Mouse (Mus musculus) mature B cell (primary cell): Measurements from ENCODE around the gene Slc45a2.
"Not testable (repeated sequence)": the region's sequence is repeated elsewhere in the genome, so short reads cannot be mapped to it uniquely, and the experiment has no call there.

ENCODE experiments used
- in situ Hi-C: fragments of 300-500 bp; cut with MboI; formaldehyde crosslinking; loops from 2 replicates; pipeline ENCODE4 v1.14.3; 2019

Gene Slc45a2

DNA sequence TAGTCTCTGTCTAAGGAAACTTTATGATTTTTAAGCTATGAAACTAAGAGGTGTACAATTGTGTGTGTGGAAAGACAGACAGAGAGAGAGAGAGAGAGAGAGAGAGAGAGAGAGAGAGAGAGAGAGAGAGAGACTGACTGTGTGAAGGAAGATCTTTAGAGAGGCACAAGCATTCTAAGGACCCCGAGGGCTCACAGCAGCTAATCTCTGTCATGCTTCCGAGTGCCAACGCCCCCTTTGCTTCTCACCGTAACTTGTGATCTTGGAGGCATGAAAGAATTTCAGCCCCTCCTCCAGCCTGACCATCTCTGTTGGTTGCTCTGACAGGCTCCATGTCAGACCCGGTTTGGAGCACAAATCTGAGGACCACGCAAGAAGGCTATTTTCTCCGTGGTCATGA, at the start of gene Slc45a2:
TSS of gene Slc45a2 (plus strand) at position 301 of the 400 bp plus-strand sequence.
- in situ Hi-C loops, result no loop called here

DNA sequence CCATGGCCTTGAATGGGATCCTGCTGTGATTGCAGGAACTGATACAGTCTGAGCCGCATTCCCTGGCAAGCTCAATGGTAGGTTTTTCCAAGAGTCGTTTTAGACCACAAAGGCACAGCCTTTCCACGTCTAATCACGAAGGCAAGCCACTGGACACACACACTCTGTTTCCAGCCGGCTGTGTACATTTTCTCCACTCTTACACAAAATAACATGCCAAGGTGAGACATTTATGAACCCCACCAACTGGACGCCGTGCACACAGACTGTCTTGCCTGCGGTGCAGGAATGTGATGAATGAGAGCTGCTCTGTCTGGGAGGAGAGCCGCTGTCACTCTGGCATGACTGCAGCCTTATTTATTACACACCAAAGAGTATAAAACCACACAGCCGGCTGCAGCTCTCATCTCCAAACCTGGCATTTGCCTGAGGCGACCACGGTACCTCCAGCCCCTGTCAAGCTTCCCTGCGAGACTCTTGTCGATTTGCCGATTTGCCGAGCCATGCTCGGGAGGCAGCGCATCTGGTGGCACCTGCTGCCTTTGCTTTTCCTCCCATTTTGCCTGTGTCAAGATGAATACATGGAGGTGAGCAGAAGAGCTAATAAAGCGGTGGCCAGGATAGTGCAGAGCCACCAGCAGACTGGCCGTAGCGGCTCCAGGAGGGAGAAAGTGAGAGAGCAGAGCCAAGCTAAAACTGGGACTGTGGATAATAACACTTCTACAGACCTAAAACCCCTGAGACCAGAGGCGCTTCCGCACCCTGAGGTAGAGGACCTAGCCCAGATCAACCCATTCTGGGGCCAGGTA, 48.4 kb upstream of the Slc45a2 start, which contains the start of gene C1qtnf3:
TSS of gene C1qtnf3 (plus strand) at position 382 of the 809 bp plus-strand sequence.
- in situ Hi-C loops, result no loop called here

DNA sequence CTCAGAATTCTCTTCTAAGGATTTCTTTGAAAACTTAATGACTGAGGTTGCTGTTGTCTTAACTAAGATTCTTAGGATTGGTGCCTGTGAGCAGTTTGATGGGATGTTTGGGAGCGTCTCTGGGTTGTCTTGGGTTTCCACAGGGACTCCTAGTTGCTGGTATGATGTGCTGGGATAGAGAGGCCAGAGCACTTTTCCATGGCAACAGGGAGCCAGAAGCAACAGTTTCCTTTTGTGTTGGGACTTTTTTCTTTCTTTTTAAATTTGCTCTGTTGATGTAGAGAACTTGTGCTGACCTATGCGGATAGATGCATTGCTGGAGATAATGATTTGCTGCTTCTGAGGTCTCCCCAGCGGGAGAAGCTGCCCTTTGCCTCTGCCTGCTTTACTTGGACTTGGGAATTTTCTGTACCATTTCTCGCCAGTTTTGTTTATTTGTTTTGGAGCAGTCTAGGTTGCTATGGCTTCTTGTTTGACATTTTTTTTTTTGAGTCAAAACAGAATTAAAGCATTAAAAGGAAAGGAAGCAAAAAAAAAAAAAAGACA, 47.7 kb upstream of the Slc45a2 start:
- in situ Hi-C loops, result no loop called here

DNA sequence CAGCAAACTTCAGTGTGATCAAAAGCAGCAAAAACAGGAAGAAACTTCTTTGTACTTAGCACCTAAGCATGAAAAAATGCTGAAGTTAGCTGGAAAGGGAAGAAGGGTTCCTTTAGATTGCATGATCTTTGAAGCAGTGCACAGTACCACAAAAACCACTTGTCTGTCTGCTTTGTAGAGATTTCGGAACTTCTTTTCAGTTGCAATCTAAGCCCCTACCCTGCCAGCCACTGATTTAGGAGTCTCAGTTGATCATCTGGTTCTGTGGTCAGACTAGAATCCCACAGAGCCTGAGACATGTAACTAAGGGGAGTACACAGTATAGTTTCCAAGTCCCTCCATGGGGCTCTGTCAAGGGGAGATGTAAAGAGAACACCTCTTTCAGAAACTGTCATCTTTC, 47.1 kb upstream of the Slc45a2 start:
- in situ Hi-C loops, result no loop called here

DNA sequence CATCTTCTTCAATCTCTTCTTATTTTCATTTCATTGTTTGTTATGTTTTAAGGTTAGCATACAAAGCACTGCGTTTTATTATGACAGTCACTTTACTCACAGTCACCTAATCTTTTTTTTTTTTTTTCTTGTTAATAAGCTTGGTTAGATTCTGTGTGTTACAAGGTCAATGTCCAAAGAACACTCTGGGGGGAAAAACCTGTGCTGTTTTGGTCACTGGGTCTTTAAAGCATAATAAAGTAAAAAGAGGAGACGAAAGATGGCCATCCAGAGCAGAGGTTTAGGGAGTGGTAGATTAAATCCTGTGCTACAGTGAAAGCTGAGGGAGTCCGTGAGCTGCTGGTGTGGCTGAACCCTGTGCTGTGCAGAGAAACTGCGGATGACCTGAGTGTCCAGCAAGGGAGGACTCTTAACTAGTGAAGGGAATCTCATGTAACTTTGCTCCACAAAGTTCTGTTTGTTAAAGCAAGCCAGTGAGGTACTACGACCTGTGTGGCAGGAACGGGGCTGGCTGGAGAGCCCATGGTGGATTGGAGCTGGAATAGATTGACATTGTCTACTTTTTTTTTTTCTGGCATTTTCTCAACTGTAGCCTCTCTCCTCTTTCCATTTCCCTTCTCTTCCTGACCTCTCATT, 46.0 kb upstream of the Slc45a2 start:
- in situ Hi-C loops, result no loop called here

DNA sequence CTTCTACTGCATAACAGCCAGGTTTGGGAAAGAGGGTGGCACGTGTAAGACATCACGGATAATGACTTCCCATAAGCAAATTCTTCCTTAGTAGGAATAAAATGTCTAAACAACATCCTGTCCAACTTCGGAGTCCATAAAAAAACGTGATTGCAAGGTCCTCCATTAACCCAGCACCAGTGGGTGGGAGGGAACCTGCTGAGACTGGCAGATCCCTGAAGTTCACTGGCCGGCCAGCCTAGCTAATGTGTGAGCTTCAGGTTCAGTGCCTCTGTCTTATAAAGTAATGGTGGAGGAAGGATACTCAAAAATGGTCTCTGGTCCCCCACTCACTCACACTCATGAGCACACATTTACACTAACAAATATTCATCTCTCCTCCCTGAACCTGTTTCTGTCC, 45.4 kb upstream of the Slc45a2 start:
- in situ Hi-C loops, result no loop called here

DNA sequence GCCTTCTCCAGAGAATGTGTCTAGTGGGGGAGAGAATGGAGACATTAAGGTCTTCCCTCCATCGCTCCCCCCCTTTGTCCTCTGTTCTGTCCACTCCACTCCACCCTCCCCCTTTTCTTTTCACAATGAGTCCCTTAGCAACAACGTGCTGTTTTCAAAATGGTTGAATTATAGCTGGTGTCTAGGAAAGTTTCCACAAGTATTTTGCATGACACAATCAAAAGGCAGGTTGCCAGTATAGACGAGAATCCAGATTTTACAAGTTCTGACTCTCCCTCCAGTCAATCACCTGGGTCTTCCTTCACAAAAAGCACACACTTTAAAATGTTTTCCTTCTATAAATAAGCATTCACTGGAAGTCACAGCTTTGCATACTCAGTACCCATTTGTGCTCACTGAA, 43.8 kb upstream of the Slc45a2 start:
- in situ Hi-C loops, result no loop called here

DNA sequence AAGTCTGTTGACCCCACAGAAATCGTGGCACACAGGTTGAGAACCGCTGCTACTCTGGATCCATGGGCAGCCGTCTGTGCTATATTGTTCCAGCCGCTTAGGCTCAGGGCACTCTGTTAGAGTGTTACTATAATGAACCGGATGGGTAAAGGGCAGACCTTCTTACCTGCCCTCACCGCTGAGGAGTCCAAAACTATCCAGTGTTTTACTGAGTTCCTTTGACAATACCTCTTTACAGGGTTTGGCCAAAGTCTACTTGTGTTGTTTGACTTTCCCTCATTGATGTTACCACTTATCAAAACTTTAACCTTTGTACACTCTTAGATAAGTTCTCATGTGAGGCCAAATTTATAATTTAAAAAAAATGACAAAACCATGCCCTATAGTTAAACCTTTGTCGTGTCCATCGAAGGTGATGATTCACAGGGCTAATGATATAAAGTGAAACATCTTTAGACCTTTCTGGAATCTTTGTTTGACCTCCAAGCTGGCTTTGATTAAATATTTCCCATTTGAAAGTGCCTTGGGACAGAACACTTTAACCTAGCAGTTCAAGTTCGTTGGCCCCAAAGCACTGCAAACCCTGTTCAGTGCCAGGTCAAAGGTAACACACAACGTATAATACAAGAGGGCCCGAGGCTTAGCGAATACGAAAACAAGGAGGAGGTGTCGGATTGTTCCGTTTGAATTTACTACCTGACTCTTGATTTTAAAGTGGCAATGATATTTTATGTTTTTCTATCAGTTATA, 41.1 kb upstream of the Slc45a2 start:
- in situ Hi-C loops, result no loop called here

DNA sequence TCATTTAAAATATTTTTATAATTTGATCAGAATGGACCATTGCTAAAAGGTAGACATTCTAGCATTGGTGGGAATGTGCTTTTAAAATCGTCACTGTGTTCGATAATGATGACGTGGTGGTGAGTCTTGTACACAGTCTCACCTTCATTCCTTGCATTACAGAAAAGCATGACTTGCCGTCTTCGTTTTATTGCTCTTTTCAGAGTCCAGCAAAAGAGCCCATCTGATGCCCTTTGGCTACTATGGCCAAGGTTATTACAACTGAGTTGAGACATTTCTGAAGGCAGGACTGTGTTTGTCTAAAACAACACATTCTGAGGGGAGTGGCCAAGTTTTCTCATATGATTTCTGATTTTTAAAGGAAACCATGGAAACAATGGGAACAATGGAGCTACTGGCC, 40.3 kb upstream of the Slc45a2 start:
- in situ Hi-C loops, result no loop called here

DNA sequence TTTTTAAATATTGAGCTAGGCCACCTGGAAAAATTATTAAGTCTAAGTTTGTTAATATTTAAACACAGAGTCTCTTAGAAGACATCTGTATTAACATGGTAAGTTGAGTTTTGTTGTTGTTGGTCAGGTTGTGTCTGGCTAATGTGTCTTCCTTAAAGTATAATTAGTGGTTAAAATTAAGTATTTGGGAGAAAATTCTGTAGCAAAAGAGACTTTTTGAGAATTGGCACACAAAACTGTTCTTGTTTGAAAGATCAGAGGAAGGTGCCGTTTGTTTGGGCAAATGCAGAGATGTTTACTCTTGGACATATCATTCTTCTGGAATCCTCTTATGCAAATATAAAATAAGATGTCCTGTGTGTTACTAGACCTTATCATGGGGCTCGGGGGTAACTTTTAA, 37.9 kb upstream of the Slc45a2 start:
- in situ Hi-C loops, result no loop called here

DNA sequence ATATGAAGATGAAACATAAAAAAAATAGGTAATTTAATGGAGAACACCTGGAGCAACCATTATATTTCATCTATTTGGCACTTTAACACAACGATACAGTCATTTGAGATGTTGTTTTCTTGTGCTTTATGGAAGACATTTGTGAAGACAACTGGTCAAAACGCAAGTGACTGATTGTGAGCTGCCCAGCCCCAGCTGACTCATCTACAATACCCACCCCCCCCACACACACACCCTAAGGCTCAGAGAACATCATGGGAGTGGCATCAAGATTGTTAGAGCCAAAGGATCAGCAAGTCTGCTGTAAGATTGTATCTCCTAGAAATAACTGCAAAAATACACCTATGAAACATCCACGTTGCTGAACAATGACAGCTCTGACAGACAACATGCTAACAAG, 31.1 kb upstream of the Slc45a2 start:
- in situ Hi-C loops, result no loop called here

DNA sequence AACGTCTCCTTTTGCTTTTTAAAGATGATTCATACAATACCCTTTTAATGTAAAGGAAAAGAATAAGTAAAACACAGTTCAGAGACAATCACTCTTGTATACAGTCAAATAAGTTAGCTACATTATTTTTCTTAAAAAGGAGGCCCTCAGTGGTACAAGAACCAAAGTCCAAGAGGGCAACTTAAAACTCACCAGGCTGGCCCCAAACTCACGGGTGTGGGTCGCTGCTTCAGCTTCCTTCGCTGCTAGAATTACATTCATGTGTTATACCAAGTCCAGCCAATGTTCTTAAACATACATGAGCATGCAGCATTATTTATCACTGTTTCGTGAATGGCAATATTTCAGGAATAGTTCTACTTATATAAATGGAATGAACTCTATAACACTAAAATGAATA, 29.7 kb upstream of the Slc45a2 start:
- in situ Hi-C loops, result no loop called here

DNA sequence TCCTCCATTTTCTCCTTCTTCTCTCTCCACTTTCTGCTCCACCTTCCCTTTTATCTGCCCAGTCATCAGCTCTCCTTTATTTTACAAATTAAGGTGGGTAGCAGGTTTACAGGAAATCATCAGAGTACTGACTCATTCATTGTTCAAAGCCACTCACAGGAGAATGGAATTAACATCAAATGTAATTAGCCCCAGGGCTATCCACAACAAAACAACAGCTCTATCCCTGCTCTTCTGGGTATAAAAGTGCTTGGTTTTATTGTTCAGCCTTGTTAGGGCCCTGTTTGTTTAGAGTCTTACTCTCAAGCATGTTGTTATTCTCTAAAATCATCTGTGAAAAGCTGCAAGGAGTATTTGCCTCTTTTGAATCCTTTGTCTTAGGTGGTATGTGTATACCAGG, 23.4 kb upstream of the Slc45a2 start:
- in situ Hi-C loops, result no loop called here

DNA sequence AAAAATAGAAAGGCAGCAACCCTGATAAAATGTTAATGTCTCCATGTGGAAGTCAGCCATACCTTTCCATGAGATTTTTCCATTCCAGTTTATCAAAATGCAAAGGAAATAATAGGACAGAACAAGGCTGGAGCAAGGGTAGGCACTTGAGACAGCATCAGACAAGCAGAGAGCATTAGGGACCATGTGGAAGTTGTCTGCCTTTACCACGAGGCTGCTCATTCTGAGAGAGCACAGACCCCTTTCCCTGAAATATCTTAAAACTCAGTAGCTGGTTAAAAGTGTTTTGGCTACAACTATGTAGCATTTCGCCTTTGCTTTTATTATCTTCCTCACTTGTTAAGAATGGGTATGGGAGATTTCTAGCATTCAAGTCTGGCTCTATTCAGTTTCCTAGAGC, 19.8 kb upstream of the Slc45a2 start:
- in situ Hi-C loops, result no loop called here

DNA sequence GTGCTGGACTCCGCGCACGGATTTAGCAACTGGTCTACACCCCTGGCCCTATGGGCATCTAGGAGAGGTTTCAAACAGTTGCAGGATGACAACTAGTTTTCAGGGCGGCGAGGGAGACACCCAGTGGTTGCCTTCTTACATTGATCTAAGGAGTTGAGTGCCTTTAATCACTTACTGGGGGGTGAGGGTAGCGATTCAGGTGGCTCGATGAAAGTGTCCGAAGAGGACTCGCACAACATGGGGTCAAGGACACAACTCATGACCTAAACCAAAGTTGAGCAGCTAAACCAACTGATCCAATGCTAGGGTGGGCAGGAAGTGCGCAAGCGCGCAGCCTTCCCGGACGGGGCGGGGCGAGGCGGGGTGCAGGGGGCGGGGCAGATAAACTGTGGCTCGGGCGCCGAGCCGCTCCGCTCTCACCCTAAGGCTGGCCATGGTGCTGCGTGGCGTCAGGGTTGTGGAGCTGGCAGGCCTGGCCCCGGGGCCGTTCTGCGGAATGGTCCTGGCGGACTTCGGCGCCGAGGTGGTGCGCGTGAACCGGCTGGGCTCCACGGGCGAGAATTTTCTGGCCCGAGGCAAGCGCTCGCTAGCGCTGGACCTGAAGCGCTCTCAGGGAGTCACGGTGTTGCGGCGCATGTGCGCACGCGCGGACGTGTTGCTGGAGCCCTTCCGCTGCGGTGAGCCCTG, 19.0 kb upstream of the Slc45a2 start, which contains the start of gene Amacr:
TSS of gene Amacr (plus strand) at position 380 of the 687 bp plus-strand sequence.
- in situ Hi-C loops, result no loop called here

DNA sequence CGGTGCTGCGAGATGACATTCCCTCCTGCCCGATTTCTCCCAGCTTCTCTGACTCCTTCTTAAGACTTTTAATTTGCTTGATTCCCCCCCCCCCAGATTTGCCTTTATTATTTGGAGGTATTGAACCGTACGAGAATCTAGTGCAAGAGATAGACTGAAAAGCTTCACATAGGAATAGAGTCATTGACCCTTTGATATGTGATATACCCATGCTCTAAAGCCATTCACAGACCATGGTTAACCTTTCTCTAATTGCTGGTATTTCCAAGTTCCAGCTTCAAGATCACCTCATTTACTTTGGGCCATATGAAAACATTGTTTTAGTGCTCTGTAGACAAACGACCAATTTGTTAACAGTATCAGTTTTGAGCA, 18.5 kb upstream of the Slc45a2 start:
- in situ Hi-C loops, result no loop called here

DNA sequence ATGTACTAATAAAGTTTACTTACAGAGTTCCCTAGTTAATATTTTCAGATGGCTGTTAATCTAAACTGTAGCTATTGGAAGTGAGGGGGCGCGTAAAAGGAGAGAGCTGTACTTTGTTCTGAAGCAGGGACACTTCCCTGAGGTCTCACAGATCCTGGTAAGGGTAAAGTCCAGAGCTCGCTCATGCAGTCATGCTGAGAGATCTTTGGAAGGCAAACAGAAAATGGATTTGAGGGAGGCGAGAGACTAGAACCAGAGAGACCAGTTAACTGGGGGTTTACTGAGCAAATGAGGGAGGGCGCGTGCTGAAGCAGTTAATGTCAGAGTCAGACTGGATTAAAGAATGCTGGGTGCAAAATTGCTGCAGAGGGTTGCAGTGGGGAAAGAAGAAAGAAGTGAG, 14.8 kb upstream of the Slc45a2 start:
- in situ Hi-C loops, result no loop called here

DNA sequence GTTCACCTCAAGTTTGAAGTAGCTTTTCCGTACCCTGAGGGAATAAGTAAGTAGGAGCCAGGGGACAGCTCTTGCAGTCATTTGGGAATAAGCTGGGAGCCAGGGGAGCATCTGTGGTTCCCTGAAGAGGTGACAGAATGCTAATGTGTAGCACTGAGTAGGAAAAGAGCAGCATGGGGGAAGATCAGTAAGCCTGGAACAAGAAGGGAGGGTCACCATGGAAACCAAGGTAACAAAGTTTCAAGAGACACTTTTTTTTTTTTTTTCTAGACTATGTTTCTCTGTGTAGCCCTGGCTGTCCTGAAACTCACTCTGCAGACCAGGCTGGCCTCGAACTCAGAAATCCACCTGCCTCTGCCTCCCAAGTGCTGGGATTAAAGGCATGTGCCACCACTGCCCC, 14.0 kb upstream of the Slc45a2 start:
- in situ Hi-C loops, result not testable (repeated sequence)

DNA sequence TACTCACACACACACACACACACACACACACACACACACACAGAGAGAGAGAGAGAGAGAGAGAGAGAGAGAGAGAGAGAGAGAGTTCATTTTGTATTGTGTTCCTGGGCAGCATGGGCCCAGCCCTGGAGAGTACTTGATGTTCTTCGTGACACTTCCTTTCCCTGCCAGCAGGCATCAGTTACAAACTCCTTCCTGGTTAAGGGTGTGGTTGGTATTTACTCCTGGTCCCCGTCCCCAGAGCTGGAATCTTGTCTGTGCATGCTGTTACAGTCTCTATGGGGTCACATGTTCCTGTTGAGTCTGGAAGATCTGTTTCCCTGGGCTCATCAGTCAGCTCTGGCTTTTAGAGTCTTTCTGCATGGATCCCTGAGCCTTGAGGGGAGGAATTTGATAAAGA, 10.1 kb upstream of the Slc45a2 start:
- in situ Hi-C loops, result no loop called here

DNA sequence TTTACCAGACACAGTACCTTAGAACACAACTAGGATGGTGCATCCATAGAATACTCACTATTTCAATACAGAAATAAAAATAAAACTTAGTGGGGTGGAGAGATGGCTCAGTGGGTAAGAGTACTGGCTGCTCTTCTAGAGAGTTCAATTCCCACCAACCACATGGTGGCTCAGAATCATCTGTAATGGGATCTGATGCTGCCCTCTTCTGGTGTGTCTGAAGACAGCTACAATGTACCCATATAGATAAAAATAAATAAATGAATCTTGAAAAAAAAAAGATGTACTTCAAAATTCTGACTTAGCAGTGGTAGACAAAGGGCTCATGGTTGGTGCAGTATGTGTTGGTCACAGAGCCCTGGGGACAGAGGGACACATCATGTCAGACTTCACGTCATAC, 9.0 kb upstream of the Slc45a2 start:
- in situ Hi-C loops, result no loop called here

DNA sequence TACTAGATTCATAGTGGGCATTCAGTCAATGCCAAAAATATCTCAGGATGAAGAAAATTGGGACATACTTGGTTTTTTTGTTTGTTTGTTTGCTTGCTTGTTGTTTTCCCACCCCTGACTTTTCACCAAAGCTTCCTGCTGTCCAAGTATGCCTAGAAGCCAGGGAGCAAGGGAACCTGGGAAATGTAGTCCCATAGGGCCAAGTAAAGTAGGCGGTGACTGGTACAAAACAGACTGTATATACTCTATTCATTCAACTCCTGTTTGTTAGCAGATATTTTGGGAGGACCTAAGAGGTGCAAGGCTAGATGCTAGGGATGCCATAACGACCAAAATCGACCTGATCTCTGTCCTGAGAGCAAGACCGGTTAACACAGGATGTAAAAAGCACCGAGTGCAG, 689 bp upstream of the Slc45a2 start:
- in situ Hi-C loops, result no loop called here

DNA sequence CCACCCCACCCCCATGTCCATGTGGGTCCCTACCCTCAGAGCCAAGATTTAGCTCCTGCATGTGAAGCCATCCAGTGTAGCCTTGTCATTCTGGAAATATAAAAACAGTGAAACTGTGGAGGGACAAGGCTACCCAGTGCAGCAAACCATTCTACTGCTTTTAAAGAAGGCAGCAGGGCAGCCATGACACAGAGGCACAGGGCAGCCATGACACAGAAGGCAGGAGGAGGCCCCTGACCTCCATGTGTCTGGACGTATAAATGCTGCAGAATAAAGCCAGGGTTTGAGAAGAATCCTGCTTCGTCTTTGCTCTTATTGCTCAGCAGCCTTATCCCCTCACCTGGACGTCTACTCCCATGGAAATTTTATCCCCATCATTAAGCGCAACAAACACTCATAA, 3.3 kb downstream of the Slc45a2 start:
- in situ Hi-C loops, result no loop called here
